In the genomic region with DNA sequence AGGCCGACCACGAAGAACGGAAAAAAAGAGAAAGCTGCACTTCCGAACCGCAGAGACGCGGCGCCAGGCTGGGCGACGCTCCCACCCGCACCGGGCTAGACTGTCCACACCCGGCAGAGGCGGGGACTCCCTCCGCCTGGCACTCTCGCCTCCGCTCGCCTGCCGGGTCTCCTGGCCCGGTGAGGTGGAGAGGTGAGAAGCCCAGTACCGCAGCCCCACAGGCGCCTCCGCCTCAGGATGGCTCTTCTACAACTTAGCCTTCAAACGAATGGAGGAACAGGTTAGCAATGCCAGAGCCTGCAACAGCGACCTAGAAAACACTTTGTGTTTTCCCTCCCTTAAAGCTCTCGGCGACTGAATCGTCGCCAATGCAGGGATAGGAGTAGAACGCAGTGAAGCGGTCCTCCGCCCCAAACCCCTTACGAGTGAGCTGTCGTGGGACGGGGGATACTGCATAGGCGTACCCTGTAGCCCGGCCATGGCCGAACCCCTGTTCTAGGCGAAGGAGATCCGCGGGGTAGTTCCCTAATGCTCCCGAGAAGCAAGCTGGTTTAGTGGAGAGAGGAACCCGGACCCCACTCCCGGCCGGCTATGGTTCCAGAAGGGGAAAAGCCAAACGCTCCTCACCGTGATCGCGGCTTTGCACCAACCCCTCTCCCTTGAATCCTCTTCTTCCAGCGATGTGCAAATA, we compare ENCODE assay signal across 8 mouse cellular contexts. TPM values are rescaled to one million over a fixed set of nuclear protein-coding genes. Genes with fewer than 3 reads are reported as not detected.
DNase-seq lines count a peak whose midpoint lies in the region; ATAC-seq and TF ChIP-seq lines count a peak whose summit lies in the region.

No protein-coding gene starts in this region.

- H3K27ac ChIP-seq in embryonic facial prominence, embryonic 10.5 days (replicated peaks), result peak overlapping the region; percentile 97
- H3K27ac ChIP-seq in liver, adult 2 months (replicated peaks; ENCODE audit: insufficient read depth, low read depth, low read length), result peak overlapping the region; percentile 63
- H3K27ac ChIP-seq in midbrain, postnatal 0 days (ENCODE audit: low read depth, low read length), result peak overlapping the region; percentile 90

- H3K4me2 ChIP-seq in midbrain, postnatal 0 days (ENCODE audit: low read depth, low read length, poor library complexity, severe bottlenecking), result peak overlapping the region; percentile 95

- ATAC-seq in CD4-positive, CD25-positive, alpha-beta regulatory T cell, adult 4 months, result no peak
- ATAC-seq in midbrain, postnatal 0 days (ENCODE audit: low FRiP score), result no peak

- no peaks in the 10 kb centered on the region; the same call in 1 of the 2 replicates for H3K27me3 ChIP-seq in embryonic facial prominence, embryonic 10.5 days (replicated peaks; ENCODE audit: low read depth, poor library complexity, severe bottlenecking)
- no peaks in the 10 kb centered on the region for H3K27me3 ChIP-seq in liver, adult 2 months (ENCODE audit: control insufficient read depth, insufficient read depth, low read length)
- no peaks in the 10 kb centered on the region for H3K27me3 ChIP-seq in midbrain, postnatal 0 days (ENCODE audit: insufficient read depth, low read length)
- no peaks in the 10 kb centered on the region for H3K27me3 ChIP-seq in splenic B cell, adult 2 months (ENCODE audit: control insufficient read depth, insufficient read depth, low read length, poor library complexity, severe bottlenecking)

- TF ChIP-seq CTCF in liver, adult 2 months (IDR thresholded peaks at IDR 0.05; ENCODE audit: low read depth, low read length), result no peak
- no peak for TF ChIP-seq CTCF in midbrain, postnatal 0 days (IDR thresholded peaks at IDR 0.05)

- no peaks in the 10 kb centered on the region for H3K79me2 ChIP-seq in liver, adult 2 months (ENCODE audit: control insufficient read depth, insufficient read depth, low read length)

- H3K9ac ChIP-seq in liver, adult 2 months (ENCODE audit: low read depth, low read length), result peak overlapping the region; percentile 57
- peak overlapping the region; percentile 81 for H3K9ac ChIP-seq in midbrain, postnatal 0 days (replicated peaks; ENCODE audit: low read length, poor library complexity, severe bottlenecking)

- under 1% methylated on average over 50 of the region's 50 CpGs for WGBS in embryonic facial prominence, embryonic 10.5 days
- WGBS in liver, adult 2 months, result under 1% methylated on average over 50 of the region's 50 CpGs
- 0% methylated on average over 50 of the region's 50 CpGs for WGBS in midbrain, postnatal 0 days

- H3K4me3 ChIP-seq in embryonic facial prominence, embryonic 10.5 days, result peak overlapping the region; percentile 86
- H3K4me3 ChIP-seq in liver, adult 2 months (ENCODE audit: insufficient read depth, low read depth, low read length), result peak overlapping the region; percentile 70
- peak overlapping the region; percentile 81 for H3K4me3 ChIP-seq in midbrain, postnatal 0 days (ENCODE audit: low read depth, low read length)

- DNase-seq in CD4-positive, CD25-positive, alpha-beta regulatory T cell, adult 2 months (ENCODE audit: low read depth, low spot score), result peak; percentile 30
- DNase-seq in embryonic facial prominence, embryonic 10.5 days (ENCODE audit: low spot score), result peak; percentile 65
- peak; percentile 50 for DNase-seq in heart, adult 8-10 months (ENCODE audit: low spot score)
- DNase-seq in kidney, adult 9 months, result peak; percentile 48
- no peak for DNase-seq in liver, adult 2 months (ENCODE audit: extremely low read depth, low read depth, low spot score)
- DNase-seq in midbrain, postnatal 0 days (ENCODE audit: low spot score), result peak; percentile 28
- peak; percentile 50 for DNase-seq in splenic B cell, adult 2 months (ENCODE audit: low read depth, low spot score)

- H3K36me3 ChIP-seq in embryonic facial prominence, embryonic 10.5 days (replicated peaks), result peaks cover 20% of the 10 kb centered on the region
- no peaks in the 10 kb centered on the region for H3K36me3 ChIP-seq in liver, adult 2 months (ENCODE audit: control insufficient read depth, insufficient read depth, low read length)
- no peaks in the 10 kb centered on the region for H3K36me3 ChIP-seq in midbrain, postnatal 0 days (ENCODE audit: insufficient read depth, low read length)
- no peaks in the 10 kb centered on the region for H3K36me3 ChIP-seq in splenic B cell, adult 2 months (ENCODE audit: control insufficient read depth, insufficient read depth, low read length, poor library complexity, severe bottlenecking)

- H3K4me1 ChIP-seq in embryonic facial prominence, embryonic 10.5 days, result peaks cover 34% of the 10 kb centered on the region
- peaks cover 3% of the 10 kb centered on the region for H3K4me1 ChIP-seq in liver, adult 2 months (ENCODE audit: control insufficient read depth, insufficient read depth, low read length)
- H3K4me1 ChIP-seq in midbrain, postnatal 0 days (ENCODE audit: insufficient read depth, low read length), result peaks cover 2% of the 10 kb centered on the region; the same call in 1 of the 2 replicates

- no peaks in the 10 kb centered on the region for H3K9me3 ChIP-seq in embryonic facial prominence, embryonic 10.5 days
- no peaks in the 10 kb centered on the region for H3K9me3 ChIP-seq in midbrain, postnatal 0 days (ENCODE audit: low read length)

- TF ChIP-seq POLR2A in liver, adult 2 months (IDR thresholded peaks at IDR 0.05; ENCODE audit: extremely low read depth, insufficient read depth, low read length), result no peak

RNA-seq across cellular contexts. Expression of a gene that starts 0.5 kb away (rescaled TPM):
- polyA plus RNA-seq in CD4-positive, CD25-positive, alpha-beta regulatory T cell, adult 4 months (2017; shearing (Covaris generic)), result under 1 TPM in 1 of 2 experiments, not detected in 1; 0.29 TPM
- polyA plus RNA-seq in embryonic facial prominence, embryonic 10.5 days (2016; fragmentation: Nextera tagmentation; extraction: Ambion mirVana), result 40.0 and 41.8 TPM in 2 replicates
- 10 to 100 TPM; 22.3 to 23.3 (median 22.4) TPM for total RNA-seq in heart, adult 8-10 months (2022)
- total RNA-seq in liver, adult 2 months (2014; rRNA removed), result 1.1 and 1.2 TPM in 2 replicates
- 0.93 and 1.1 TPM in 2 replicates for polyA plus RNA-seq in liver, adult 2 months (2012; rRNA removed)
- 20.2 and 24.3 TPM in 2 replicates for total RNA-seq in midbrain, postnatal 0 days (2014; rRNA removed)
- polyA plus RNA-seq in midbrain, postnatal 0 days (2015; fragmentation: Nextera tagmentation; extraction: Ambion mirVana), result 38.1 and 39.2 TPM in 2 replicates

Comparison
In these comparisons a context has a peak if more than half of its experiments do, and no peak if none do; other contexts are left out.
1. RNA of a gene that starts 0.5 kb away (polyA plus RNA-seq): 40.0 to 41.8 TPM in embryonic facial prominence, embryonic 10.5 days and 38.1 to 39.2 TPM in midbrain, postnatal 0 days; 0.93 to 1.1 TPM in liver, adult 2 months and 0.29 TPM in CD4-positive, CD25-positive, alpha-beta regulatory T cell, adult 4 months; every median in the first group is over 10 times any median in the second.
2. Peak in every context shown above with its lines, with median percentiles within 50 percentile points of each other: H3K27ac ChIP-seq and H3K4me3 ChIP-seq.